24 mouse cellular contexts compared by ENCODE assay signal in the genomic region with DNA sequence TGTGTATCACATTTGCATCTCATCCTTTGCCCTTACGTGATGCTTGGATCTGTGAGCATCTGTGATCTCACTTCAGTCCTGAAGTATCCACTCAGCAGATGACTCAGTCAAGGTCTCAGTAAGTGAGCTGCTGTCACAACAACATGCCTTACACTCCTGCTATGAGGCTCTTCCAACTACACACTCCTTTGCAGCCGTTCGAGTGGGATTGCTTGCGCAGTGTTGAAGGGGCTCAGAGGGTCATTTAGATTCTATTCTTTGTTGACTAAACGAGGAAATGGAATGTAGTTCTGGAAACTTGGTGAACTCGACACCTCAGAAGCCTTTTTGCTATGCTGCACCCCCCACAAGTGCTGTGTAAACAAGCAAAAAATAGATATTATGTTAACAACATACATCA. TPM values are rescaled to one million over a fixed set of nuclear protein-coding genes. Genes with fewer than 3 reads are reported as not detected.
DNase-seq lines count a peak whose midpoint lies in the region; ATAC-seq and TF ChIP-seq lines count a peak whose summit lies in the region.
"Had no signal": no experiment of that assay in that cellular context is flagged by ENCODE, and none has a peak within 500 bp of the region (broad histone marks: within the 10 kb centered on the region; RNA-seq: fewer than 3 reads in every experiment).

No protein-coding gene starts in this region.

- no peaks in the 10 kb centered on the region for H3K27me3 ChIP-seq in heart, postnatal 0 days (ENCODE audit: control insufficient read depth, insufficient read depth, low read length)
- H3K27me3 ChIP-seq in lung, postnatal 0 days (replicated peaks; ENCODE audit: insufficient read depth, low read length): no peaks in the 10 kb centered on the region
- H3K27me3 ChIP-seq: forebrain, embryonic 13.5 days; hindbrain, embryonic 13.5 days; limb, embryonic 12.5 days; liver, embryonic 15.5 days; neural tube, embryonic 12.5 days; stomach, embryonic 15.5 days had no signal

- 45% methylated on average over 6 of the region's 6 CpGs for WGBS in heart, postnatal 0 days
- 24% methylated on average over 6 of the region's 6 CpGs for WGBS in lung, postnatal 0 days

- no peak overlapping the region for H3K9ac ChIP-seq in heart, postnatal 0 days (replicated peaks; ENCODE audit: low read depth, low read length)
- no peak overlapping the region for H3K9ac ChIP-seq in lung, postnatal 0 days (replicated peaks; ENCODE audit: low read depth)
- H3K9ac ChIP-seq: forebrain, embryonic 13.5 days; hindbrain, embryonic 13.5 days; limb, embryonic 12.5 days; liver, embryonic 15.5 days; neural tube, embryonic 12.5 days; stomach, embryonic 15.5 days had no signal

- no peaks in the 10 kb centered on the region for H3K4me1 ChIP-seq in heart, postnatal 0 days (ENCODE audit: control insufficient read depth, insufficient read depth)
- H3K4me1 ChIP-seq in lung, postnatal 0 days (ENCODE audit: insufficient read depth, low read depth, low read length): no peaks in the 10 kb centered on the region; the same call in 1 of the 2 replicates
- H3K4me1 ChIP-seq: forebrain, embryonic 13.5 days; hindbrain, embryonic 13.5 days; limb, embryonic 12.5 days; neural tube, embryonic 12.5 days; stomach, embryonic 15.5 days had no signal

- no peaks in the 10 kb centered on the region for H3K9me3 ChIP-seq in heart, postnatal 0 days (replicated peaks; ENCODE audit: control insufficient read depth, low read length)
- no peaks in the 10 kb centered on the region for H3K9me3 ChIP-seq in lung, postnatal 0 days (ENCODE audit: low read length)
- H3K9me3 ChIP-seq: forebrain, embryonic 13.5 days; hindbrain, embryonic 13.5 days; limb, embryonic 12.5 days; liver, embryonic 15.5 days; neural tube, embryonic 12.5 days; stomach, embryonic 15.5 days had no signal

- peak overlapping the region; percentile 36; the same call in 1 of the 2 replicates for H3K27ac ChIP-seq in heart, postnatal 0 days (ENCODE audit: low read depth)
- peak overlapping the region; percentile 11 for H3K27ac ChIP-seq in lung, postnatal 0 days (ENCODE audit: low read length)
- H3K27ac ChIP-seq: forebrain, embryonic 13.5 days; hindbrain, embryonic 13.5 days; left cerebral cortex, adult 2 months; limb, embryonic 12.5 days; liver, embryonic 15.5 days; neural tube, embryonic 12.5 days; stomach, embryonic 15.5 days had no signal

- H3K36me3 ChIP-seq in heart, postnatal 0 days (replicated peaks; ENCODE audit: control insufficient read depth, insufficient read depth, low read length): no peaks in the 10 kb centered on the region
- H3K36me3 ChIP-seq in lung, postnatal 0 days (ENCODE audit: insufficient read depth, low read length): no peaks in the 10 kb centered on the region
- H3K36me3 ChIP-seq: hindbrain, embryonic 13.5 days; limb, embryonic 12.5 days; liver, embryonic 15.5 days; neural tube, embryonic 12.5 days; stomach, embryonic 15.5 days had no signal

- intact Hi-C loops in heart, postnatal 36 days (cut with DNase I): no loop called here

- no peak for TF ChIP-seq CTCF in heart, postnatal 0 days (IDR thresholded peaks at IDR 0.05; ENCODE audit: low read depth)
- TF ChIP-seq CTCF in lung, postnatal 0 days (IDR thresholded peaks at IDR 0.05): no peak

- no peak for ATAC-seq in heart, postnatal 0 days (ENCODE audit: insufficient read depth, low read depth)
- ATAC-seq in lung, postnatal 0 days: peak; percentile 94
- ATAC-seq: forebrain, embryonic 13.5 days; midbrain, embryonic 16.5 days had no signal

- no peak overlapping the region for H3K4me2 ChIP-seq in heart, postnatal 0 days (ENCODE audit: low read depth, low read length)
- H3K4me2 ChIP-seq in lung, postnatal 0 days (replicated peaks; ENCODE audit: low read depth, low read length): peak overlapping the region; percentile 3; the same call in 1 of the 2 replicates
- H3K4me2 ChIP-seq: forebrain, embryonic 13.5 days; hindbrain, embryonic 13.5 days; limb, embryonic 12.5 days; liver, embryonic 15.5 days; midbrain, embryonic 11.5 days; neural tube, embryonic 12.5 days; stomach, embryonic 15.5 days had no signal

- H3K4me3 ChIP-seq in heart, postnatal 0 days (ENCODE audit: low read depth, low read length): no peak overlapping the region
- H3K4me3 ChIP-seq in lung, postnatal 0 days (ENCODE audit: low read depth, low read length): no peak overlapping the region
- H3K4me3 ChIP-seq: forebrain, embryonic 13.5 days; hindbrain, embryonic 13.5 days; left cerebral cortex, adult 2 months; limb, embryonic 12.5 days; liver, embryonic 15.5 days; neural tube, embryonic 12.5 days; stomach, embryonic 15.5 days had no signal

- TF ChIP-seq EP300 in heart, postnatal 0 days (IDR thresholded peaks at IDR 0.05; ENCODE audit: low read depth): no peak
- peak; percentile 93 for TF ChIP-seq EP300 in lung, postnatal 0 days (IDR thresholded peaks at IDR 0.05)

- no peak for DNase-seq in heart, postnatal 0 days (ENCODE audit: low spot score)
- DNase-seq in heart, postnatal 36 days: no peak
- peak; percentile 29 for DNase-seq in thymus, postnatal 14 days
- no peak for DNase-seq in thymus, adult 18-20 months
- peak; percentile 92 for DNase-seq in lung, postnatal 0 days (ENCODE audit: low spot score)
- peak; percentile 38 to 61 for DNase-seq in lung, postnatal 4 days
- no peak for DNase-seq in spleen, postnatal 10 days (ENCODE audit: low spot score in 2 of 2)
- DNase-seq in adrenal gland, postnatal 14 days: no peak
- DNase-seq: adrenal gland, postnatal 25 days; cerebellum, adult 2 months; cerebellum, postnatal 14 days; gastrocnemius, postnatal 10 days; kidney, adult 9 months; kidney, postnatal 10 days; right cerebral cortex, adult 18-20 months had no signal

RNA-seq across cellular contexts. Expression of gene Dcaf17, which starts 9.0 kb away (rescaled TPM):
- 7.7 and 7.9 TPM in 2 replicates for total RNA-seq in heart, postnatal 0 days (2014; rRNA removed; ENCODE audit: low replicate concordance)
- polyA plus RNA-seq in heart, postnatal 0 days (2015; fragmentation: Nextera tagmentation; extraction: Ambion mirVana): 12.3 and 13.6 TPM in 2 replicates
- total RNA-seq in heart, postnatal 36 days (2021): 1 to 10 TPM; 5.0 to 5.2 TPM
- polyA plus RNA-seq in lung, postnatal 0 days (2015; fragmentation: Nextera tagmentation; extraction: Ambion mirVana): 25.1 and 26.6 TPM in 2 replicates
- total RNA-seq in adrenal gland, postnatal 14 days (2021): 15.6 and 15.7 TPM in 2 replicates

RNA-seq across cellular contexts. Expression of gene Mettl8, which starts 9.2 kb away (rescaled TPM):
- 1.2 and 11.0 TPM in 2 replicates for total RNA-seq in heart, postnatal 0 days (2014; rRNA removed; ENCODE audit: low replicate concordance)
- 5.0 and 5.7 TPM in 2 replicates for polyA plus RNA-seq in heart, postnatal 0 days (2015; fragmentation: Nextera tagmentation; extraction: Ambion mirVana)
- 1 to 10 TPM; 4.3 to 5.0 TPM for total RNA-seq in heart, postnatal 36 days (2021)
- 8.6 and 8.7 TPM in 2 replicates for polyA plus RNA-seq in lung, postnatal 0 days (2015; fragmentation: Nextera tagmentation; extraction: Ambion mirVana)
- total RNA-seq in adrenal gland, postnatal 14 days (2021): 11.6 and 13.0 TPM in 2 replicates

Comparison
In these comparisons a context has a peak if more than half of its experiments do, and no peak if none do; other contexts are left out.
1. DNase-seq: peak in thymus, postnatal 14 days (single experiment), lung, postnatal 0 days (single experiment) and lung, postnatal 4 days (2 of 2); none in heart, postnatal 0 days (single experiment), heart, postnatal 36 days (0 of 2), thymus, adult 18-20 months (0 of 2), spleen, postnatal 10 days (0 of 2) and adrenal gland, postnatal 14 days (single experiment).